Mouse (Mus musculus) frontal cortex, postnatal 14 days (tissue): Measurements from ENCODE around the gene Pik3r5.

Experiments
- DNase-seq, 2 experiments: peaks; one replicate each; pipeline ENCODE4 v3.0.0; 2022; ENCODE audit warnings: low spot score in 2 of 2

Pik3r5 gene

DNA sequence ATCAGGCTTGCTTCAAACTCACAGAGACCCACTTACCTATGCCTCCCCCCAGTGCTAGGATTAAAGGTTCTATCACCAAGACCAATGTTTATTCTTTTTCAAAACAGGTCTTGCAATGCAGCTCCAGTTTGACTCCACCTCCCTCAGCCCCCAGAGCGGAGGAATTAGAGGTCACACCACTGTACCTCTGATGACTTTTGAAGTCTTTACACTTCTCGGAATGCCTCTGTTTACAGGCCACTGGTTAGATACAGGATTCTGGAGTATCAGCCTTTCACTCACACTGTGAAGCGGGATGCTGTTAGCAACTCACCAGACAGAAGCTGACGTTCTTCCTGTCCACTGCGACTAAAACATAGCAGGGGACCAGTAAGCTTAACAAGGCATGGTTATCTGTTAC, 30.5 kb upstream of the Pik3r5 start:
- no peak for DNase-seq

DNA sequence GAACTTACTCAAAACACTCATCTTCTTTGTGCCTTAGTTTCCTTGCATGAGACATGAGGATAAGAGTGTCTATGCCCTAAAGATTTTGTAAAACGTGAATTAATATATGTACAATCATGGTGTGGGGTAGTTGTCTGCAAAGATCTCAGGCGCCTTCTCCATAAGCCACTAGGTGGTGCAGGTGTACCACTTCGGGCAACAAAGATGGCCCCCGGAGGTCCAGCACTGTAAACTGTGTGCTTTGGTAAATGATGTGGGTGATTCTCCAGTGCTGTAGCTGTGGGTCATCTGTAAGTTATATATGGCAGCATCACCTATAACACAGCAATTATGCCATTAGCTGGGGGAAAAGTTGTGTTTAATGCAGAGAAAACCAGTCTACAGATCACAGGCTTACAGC, 27.7 kb upstream of the Pik3r5 start:
- no peak for DNase-seq

DNA sequence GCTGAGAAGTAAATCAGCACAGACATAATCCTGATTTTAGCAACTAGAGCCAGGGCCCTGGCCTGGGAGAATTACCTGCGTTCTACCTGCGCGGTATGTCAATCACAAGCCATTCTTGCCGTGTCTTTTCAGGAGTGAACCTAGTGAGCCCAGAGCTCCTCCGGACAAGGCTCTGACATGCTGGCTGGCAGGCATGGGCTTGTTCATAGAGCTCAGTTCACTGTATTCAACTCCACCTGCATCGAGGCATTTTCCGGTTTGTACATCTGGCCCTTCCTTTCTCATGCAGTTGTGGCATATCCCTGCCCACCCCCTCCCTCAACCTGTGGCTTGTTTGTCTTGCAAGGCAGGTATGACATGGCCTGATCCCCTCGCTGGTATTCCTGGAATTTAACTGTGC, 26.3 kb upstream of the Pik3r5 start:
- no peak for DNase-seq

DNA sequence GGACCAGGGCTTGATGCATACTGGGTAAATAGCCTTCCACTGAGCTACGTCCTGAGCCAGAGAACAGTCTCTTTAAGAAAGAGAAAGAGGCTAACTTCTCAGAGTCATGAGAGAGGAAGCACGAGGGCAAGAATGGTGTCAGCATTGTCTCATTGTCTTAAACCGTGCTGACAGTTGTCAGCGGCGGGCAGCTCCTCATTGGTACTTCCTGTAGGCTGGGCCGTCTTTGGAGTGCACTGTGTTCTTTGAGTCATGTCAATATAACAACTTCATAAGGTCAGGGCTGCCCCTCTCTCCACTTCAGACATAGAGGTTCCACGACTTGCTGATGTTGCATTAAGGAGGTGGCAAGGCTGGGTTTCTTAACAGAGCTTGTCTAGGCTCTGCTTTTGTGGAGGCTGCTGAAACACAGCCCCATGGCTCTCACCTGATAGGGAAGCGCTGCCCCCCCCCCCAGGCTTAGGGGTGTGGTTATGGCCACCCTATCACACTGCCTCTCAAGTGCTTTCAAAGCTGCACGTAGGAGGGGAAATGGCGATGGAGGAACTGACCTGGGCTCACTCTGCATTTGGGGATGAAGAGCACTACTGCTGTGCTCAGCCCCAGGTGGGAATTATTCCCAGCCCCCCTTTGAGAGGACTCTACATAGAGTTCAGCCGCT, 24.5 kb upstream of the Pik3r5 start:
- DNase-seq: no peak

DNA sequence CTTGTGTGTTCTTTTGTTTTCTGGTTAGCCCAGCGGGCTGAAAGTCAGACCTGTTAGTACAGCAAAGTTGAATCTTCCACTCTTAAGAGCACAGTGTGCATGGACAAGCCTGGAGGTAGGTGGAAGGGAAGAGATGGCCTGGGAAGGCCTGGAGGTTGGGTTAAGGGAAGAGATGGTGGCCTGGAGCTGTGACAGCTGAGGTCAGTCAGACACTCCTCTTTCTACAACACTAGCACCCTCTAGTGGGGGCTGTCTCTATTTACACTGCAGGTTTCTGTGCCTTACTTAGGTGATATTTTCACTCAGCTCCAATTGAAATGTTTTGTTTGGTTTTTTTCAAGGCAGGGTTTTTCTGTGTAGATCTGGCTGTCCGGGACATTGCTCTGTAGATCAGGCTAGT, 23.8 kb upstream of the Pik3r5 start:
- DNase-seq: peak; percentile 27 to 67

DNA sequence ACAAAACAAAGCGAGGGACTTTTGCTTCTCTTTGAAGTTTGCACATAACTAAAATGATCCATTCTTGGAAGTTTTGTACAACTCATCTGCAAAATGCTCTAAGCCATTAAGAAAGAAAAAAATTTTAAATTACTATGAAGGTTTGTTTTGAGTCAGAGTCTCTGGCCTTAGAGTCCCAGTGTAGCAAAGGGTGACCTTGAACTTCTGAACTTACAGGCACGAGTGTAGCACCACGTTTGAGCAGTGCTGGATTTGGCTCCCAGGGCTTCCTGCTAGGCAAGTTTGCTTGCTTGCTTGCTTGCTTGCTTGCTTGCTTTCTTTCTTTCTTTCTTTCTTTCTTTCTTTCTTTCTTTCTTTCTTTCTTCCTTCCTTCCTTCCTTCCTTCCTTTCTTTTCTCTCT, 14.9 kb upstream of the Pik3r5 start:
- no peak for DNase-seq

DNA sequence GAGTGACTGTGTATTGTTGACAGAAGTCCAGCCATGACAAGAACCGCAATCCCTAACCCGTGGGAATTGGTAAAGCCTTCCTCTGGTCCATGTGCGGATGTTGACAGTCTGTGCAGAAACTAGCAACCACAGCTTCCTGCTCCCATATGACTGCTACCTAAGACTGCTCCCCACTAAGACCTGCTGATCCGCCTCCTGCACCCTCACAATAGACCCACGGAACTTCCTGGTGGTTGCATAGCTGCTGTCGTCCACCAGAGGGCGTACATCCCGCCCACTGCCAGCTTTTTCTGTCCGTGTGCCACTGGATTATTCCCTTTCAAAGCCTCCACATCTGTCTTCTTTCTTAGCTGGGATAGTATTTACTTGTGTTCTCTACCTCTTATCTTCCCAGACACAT, 14.1 kb upstream of the Pik3r5 start:
- DNase-seq: peak in 1 of 2 experiments; percentile 37

DNA sequence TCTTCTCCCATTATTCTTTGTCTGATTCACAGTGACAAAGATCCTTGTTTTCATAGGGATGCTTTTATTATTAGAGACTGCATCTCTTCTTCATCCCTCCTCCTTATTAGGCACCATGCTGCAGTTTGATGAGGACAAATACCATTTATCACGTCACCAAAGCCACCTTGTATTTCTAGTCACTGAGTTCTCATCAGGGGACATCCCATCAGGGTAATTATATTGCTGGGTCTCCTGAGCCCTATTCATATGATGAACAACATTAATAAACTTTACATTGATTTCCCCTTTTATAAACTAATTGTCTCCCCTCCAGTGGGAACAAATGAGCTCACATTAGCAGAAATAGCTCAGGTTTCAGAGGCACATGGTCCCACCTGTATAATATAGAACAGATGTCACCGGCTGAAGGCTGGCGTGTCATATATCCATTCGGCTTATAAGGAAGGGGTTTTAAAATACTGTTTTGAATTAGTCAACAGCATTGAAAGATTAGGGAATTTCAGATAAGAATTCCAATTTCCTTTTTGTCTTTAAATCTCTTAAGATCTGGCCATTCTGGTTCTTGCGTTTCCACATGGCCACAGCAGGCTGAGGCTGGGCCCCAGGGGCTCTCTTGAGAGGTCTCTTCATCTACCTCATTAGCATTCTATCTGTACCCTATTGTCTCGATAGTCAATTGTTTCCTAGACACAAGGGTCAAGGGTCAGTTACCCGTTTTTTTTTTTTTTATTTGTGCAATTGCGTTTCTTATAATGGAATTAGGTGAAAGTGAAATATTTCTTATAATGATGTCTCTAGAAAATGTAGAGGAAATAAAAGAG, 6.2 kb upstream of the Pik3r5 start:
- no peak for DNase-seq

DNA sequence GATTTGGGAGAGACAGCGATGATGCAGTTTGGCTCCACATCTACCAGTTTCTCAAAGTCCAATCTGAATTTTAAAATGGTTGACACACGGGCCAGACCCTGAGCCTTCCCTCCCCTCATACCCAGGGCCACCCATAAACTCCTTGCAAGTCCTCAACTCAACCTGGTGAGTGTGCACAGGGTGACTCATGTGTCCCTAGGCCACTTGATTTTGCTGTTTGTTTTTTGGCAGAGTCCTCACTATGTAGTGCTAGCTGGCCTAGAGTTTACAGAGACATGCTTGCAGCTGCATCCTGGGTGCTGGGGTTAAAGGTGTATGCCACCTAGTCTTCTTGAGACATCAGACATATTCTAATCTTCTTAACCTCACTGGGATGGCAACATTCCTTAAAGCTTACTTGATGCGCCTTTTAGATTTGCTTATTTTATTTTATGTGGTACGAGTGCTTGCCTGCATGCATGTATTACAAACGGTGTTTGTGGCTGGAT, 4.8 kb upstream of the Pik3r5 start:
- no peak for DNase-seq

DNA sequence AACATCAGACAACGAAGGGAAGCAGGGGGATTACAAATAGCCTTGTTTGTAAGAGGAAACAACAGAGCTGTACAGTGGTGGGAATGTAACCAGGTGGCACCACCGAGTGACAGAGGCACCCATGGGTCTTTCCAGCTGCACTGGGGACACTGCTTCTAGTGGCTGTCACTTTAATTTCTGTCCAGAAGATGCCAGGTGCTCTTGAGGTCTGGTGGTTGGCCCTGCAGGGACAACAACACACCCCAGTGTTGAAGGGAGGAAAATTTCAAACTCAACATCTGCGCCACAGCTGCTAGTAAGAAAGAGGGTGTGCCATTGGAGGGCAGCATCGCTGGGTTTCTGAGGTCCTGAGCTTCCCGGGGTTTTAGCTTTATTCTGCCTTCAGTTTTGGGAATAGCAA, 1.3 kb upstream of the Pik3r5 start:
- no peak for DNase-seq

DNA sequence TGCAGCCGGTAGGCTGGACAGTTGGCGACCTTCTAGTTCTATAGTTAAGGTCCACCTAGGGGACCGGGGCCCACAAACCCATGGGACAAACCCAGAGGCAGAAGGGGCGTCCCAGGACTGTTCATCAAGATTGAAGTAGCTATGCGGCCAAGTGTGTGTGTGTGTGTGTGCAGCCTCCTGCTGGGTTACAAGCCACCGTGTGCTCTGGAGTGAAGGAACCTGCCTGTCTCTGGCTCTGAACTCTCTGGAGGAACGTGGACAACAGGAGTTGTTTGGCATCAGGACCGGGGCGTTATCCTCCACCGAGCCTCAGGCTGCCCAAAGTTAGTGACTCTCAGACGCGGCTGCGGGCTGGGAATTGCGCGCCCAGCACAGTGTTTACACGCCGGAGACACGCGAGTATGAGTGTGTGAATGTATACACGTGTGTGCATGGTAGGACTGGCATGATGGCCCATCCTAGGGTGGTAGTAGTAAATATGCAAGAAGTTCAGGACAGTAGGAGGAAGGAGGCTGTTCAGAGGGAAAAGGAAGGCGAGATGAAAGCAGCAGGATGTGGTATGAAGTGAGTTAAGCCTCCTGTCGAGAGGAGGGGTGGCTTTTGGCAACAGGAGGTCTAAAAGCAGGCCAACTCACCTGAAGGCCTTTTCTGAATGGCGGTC, 570 bp downstream of the Pik3r5 start:
- DNase-seq: no peak

DNA sequence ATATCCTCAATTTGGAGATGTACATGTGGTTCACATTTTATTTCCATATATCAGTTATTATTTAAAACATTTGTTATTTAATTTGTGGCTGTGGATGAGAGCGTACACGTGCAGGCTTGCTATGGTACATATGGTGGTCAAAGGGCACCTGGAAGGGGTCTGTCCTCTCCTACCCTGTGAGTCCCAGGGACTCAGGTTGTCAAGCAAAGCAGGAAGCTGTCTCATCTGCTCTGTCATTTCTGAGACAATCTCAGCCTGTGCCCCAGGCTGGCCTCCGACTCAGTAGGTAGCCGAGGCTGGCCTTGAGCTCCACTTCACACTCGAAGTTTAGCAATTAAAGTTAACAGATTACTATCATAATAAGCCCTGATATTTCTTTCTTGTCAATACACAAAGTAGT, 1.6 kb downstream of the Pik3r5 start:
- no peak for DNase-seq

DNA sequence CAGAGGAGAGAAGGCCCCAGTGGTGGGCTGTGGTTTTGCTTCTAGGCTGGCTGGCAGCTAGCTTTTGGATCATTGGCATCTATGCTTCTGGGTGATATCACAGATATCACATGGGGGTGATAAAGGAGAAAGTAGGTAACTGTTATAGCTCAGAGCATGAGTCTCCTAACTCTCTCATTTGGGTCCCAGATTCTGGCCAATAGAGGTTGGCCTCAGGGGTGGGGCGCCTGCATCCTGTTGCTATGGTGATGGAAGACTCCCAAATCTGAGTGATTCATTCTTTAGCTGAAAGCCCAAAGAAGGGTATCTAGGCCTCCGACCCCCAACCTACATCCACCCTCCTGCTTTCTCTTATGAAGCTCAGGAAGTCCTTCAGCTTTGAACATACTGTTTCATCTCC, 2.8 kb downstream of the Pik3r5 start:
- no peak for DNase-seq

DNA sequence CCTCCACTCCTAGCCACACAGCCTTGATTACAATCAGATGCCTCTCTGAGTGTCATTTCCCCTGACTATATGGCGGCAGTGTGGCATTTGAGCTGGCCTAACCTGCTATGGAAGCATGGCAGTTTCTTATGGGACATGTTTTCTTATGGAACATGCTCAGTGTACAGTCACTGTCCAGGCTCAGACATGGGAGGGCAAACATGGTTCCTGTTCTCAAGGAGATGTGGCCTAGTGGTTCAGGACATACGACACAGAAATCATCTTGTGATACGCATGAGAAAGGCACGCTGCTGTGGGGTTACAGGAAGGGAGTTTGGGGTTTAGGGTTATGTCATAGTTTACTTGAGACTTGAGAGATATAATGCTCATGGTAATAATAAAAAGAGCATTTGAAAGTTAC, 3.7 kb downstream of the Pik3r5 start:
- DNase-seq: no peak

DNA sequence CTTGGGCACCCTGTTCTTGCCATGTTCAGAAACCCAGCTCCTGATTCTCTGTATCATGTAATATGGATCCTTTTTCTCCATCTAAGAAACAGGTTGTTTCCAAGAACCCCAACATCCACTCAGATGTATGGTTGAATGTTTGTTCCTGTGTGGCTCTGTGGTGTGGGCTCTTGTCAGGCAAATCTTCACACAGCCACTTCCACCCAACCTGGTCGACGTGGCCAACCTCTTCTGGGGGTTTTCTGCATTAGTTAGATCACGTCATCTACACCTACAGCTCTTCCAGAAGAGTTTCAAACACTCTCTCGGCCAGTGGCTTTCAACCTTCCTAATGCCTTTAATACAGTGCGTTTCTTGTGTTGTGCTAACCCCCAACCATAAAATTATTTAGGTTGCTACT, 4.5 kb downstream of the Pik3r5 start:
- DNase-seq: no peak

DNA sequence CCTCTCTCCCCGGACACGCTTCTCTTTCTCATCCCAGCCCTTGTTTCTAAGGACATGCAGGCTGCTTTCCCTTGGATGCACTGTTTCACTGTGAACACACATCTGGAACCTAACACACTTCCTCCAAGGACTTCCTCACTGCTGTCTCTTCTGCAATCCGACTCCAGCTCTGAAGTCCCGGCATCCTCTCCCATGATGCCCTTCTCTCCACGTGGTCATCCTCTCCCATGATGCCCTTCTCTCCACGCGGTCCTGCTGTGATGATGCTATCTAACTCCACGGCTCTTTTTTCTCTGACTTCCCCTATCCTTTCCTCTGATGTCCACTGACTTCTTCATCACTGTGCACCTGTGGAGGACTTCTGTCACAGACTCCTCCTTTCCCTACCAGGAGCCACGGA, 8.2 kb downstream of the Pik3r5 start:
- DNase-seq: no peak

DNA sequence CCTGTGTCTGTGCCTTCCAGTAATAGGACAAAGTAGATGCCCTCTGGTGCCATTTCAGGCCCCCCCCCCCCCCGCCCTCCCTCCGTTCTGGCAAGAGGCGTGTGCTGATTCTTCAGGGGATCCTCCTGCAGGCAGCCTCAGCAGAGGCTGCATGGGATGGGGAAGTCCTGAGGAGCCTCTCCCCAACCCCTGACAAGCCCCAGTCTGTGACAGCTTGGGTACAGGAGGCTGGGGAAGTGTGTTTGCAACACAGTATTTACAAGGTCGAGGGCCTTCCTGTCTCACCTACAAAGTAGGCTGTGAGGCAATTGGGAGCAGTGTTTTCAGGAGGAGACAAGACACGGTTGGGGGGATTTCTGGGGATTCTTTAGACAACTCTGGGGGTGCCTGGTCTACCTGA, 9.0 kb downstream of the Pik3r5 start:
- DNase-seq: no peak

DNA sequence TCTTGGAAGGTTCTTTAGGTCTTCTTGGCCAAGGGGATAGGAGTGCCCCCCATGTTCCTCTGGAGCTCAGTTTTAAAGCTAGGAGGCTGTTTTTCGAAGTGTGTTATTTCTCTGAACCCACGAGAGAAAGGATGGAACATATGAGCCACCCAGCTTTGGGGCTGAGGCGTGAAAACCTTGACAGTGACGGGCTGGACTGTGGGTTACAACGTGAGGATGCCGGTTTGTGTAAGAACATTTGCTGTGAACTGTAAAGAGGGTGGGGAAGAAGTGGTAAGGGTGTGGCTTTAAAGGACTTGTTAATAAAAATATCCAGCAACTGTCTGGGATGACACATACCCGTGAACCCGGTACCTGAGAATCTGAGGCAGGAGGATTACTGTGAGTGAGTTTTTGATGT, 10.4 kb downstream of the Pik3r5 start:
- no peak for DNase-seq

DNA sequence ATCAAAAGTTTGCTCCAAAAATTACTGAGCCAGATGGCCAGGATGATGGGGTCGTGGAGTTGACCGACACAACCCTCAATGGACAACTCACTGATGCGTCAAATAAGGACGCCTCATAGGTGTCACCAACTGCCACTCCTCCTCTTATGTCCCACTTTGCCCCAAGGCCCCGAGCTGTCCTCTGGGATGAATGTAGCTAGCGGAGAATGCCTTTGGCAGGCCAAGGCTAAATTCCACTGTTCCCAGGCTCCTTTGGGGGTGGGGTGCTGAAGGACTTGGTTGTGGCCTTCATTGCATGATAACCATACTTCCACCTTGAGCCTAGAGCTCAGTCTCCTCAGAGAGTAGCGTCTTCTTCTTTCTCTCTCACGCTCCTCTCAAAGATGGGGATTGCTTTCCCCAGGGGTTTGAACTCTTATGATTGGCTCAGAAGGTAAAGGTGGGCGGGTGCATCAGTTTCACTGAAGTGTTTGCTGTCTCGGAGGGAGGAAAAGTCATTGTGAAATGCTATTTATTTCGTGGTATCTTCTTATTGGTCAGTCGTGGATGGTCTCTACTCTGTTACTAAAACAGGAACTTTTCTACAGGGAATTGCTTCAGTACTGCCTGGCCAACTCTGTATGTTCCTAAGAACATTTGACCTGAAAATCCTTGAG, 11.2 kb downstream of the Pik3r5 start:
- no peak for DNase-seq

DNA sequence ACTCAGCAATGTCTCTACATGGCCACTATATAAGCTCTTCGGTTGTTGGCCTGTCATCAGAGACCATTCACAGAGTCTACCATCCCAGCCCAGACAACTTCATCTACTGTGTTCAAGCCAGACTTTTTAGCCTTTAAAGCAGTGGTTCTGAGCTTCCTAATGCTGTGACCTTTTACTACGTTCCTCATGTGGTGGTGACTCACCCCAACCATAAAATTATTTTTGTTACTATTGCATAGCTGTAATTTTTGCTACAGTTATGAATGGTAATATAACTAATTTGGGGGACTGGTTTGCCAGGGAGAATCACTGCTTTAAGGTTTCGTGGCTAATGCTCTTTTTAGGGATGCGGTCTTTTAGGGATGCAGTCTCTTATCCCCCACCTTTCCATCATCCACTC, 14.0 kb downstream of the Pik3r5 start:
- DNase-seq: no peak

DNA sequence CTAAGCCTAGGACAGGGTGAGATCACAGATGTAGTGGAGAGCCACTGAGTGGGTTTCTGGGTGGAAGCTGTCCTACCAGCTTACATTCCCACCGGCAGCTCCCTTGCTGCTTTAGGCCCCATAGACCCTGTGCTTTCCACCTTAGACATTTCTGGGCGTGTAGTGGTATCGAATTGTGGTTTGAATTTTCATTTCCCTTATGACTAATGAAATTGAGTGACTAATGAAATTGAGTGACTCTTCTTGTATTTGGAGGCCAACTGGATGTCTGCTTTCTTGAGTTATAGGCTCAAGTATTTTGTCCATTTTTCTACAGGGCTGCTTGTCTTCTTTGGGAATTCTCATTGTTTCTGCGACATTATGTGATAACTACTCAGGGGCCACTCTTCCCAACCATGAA, 14.6 kb downstream of the Pik3r5 start:
- DNase-seq: no peak

DNA sequence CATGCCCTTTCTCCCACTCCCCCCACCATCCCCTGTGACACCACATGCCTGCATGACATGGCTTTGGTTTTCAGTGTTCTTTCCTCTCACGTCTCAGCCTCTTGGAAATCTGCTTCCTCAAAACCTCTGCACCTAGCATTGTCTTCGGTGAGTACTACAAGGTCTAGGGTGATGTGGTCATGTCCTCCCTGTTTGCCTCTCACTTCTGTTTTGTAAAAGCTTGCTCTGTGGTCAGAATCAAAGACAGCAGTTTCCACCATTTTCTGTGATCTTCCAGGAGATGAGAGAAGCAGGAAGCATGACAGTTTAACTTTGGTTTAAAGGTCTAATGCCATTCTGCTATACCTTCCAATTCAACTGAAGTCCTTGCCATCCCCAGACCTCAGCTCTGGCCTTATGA, 15.3 kb downstream of the Pik3r5 start:
- no peak for DNase-seq
